In the genomic region with DNA sequence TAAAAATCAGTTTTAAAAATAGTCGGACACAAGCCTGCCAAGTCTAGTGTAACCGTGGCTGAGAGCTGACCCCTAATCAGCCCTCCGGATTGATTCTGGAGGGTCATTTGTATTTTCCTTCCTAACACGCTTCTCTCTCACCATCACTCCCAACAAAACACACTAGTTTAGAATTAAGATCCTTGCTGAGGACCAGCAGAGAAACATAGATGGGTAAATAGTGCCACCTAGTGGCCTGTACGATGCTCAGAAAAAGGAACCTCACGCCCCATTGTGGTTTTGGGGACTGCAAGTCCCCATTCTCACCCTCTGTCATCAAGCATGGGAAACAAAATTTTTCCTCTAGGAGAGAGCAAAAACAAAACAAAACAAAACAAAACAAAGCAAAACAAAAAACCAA, we compare ENCODE assay signal across 9 mouse cellular contexts.
A peak's percentile ranks its signal among the peaks of the same experiment; 100 is the strongest.
DNase-seq lines count a peak whose midpoint lies in the region; ATAC-seq and TF ChIP-seq lines count a peak whose summit lies in the region.
"Had no signal": no experiment of that assay in that cellular context is flagged by ENCODE, and none has a peak within 500 bp of the region (broad histone marks: within the 10 kb centered on the region; RNA-seq: fewer than 3 reads in every experiment).

No protein-coding gene starts in this region.

- H3K4me3 ChIP-seq in liver, embryonic 14.5 days (ENCODE audit: insufficient read depth in 1 of 2, low read depth in 2 of 2, low read length in 2 of 2) = no peak overlapping the region
- H3K4me3 ChIP-seq: limb, embryonic 13.5 days had no signal

- no peaks in the 10 kb centered on the region for H3K9me3 ChIP-seq in liver, embryonic 14.5 days (ENCODE audit: control insufficient read depth, low read length)
- H3K9me3 ChIP-seq: limb, embryonic 13.5 days had no signal

- H3K4me1 ChIP-seq in liver, embryonic 14.5 days (replicated peaks; ENCODE audit: control insufficient read depth in 2 of 2, insufficient read depth in 2 of 2, low read length in 1 of 2) = no peaks in the 10 kb centered on the region
- H3K4me1 ChIP-seq: limb, embryonic 13.5 days had no signal

- no peak for TF ChIP-seq EP300 in liver, embryonic 14.5 days (IDR thresholded peaks at IDR 0.05; ENCODE audit: low read depth)

- no peak overlapping the region for H3K27ac ChIP-seq in liver, embryonic 14.5 days
- H3K27ac ChIP-seq: limb, embryonic 13.5 days had no signal

- no peaks in the 10 kb centered on the region for H3K27me3 ChIP-seq in liver, embryonic 14.5 days (ENCODE audit: control insufficient read depth, insufficient read depth, low read length)

- DNase-seq in urinary bladder, postnatal 14 days (ENCODE audit: low spot score) = peak; percentile 40
- no peak for DNase-seq in urinary bladder, postnatal 10 days (ENCODE audit: low spot score)
- peak; percentile 41 to 57 for DNase-seq in cerebellum, adult 18-20 months
- DNase-seq in forelimb bud, embryonic 11.5 days (ENCODE audit: low read depth, low spot score) = peak; percentile 84
- peak; percentile 68 for DNase-seq in induced T-regulatory cell, adult 2 months (ENCODE audit: low read depth)
- peak; percentile 1 to 2 (median 1) for DNase-seq in liver, embryonic 14.5 days (ENCODE audit: low read depth in 3 of 3, low spot score in 3 of 3)
- peak; percentile 90 for DNase-seq in retina, postnatal 1 day

- H3K36me3 ChIP-seq in liver, embryonic 14.5 days (replicated peaks; ENCODE audit: control insufficient read depth, insufficient read depth, low read depth) = no peaks in the 10 kb centered on the region
- H3K36me3 ChIP-seq: limb, embryonic 13.5 days had no signal

- no peak overlapping the region for H3K4me2 ChIP-seq in liver, embryonic 14.5 days (ENCODE audit: low read depth)
- H3K4me2 ChIP-seq: limb, embryonic 13.5 days had no signal

- no peak overlapping the region for H3K9ac ChIP-seq in liver, embryonic 14.5 days (replicated peaks)
- H3K9ac ChIP-seq: limb, embryonic 13.5 days had no signal

- no peak for ATAC-seq in liver, embryonic 14.5 days (ENCODE audit: insufficient read depth)
- no peak for ATAC-seq in monocyte, adult 5-6 weeks (replicated peaks; ENCODE audit: insufficient number of reproducible peaks, low FRiP score, low TSS enrichment, poor library complexity, severe bottlenecking)

- peak; percentile 58 for TF ChIP-seq CTCF in liver, embryonic 14.5 days (IDR thresholded peaks at IDR 0.05; ENCODE audit: low read depth)

- 9% methylated on average over 6 of the region's 6 CpGs for WGBS in liver, embryonic 14.5 days (ENCODE audit: insufficient replicate concordance)
